Mouse (Mus musculus): ENCODE results near the gene Arhgef18. TPM values are rescaled to one million over a fixed set of nuclear protein-coding genes. Genes with fewer than 3 reads are reported as not detected.

Arhgef18 gene
- total and polyA plus RNA-seq, 2 experiments from 2014 or later, result 3.4 to 12.6 TPM

- Histone ChIP-seq H3K9ac (replicated peaks; ENCODE audit: low read depth, low read length) (no peak overlapping the region), H3K4me1 (ENCODE audit: control insufficient read depth, insufficient read depth) (peaks cover 61% of the 10 kb centered on the region), H3K9me3 (replicated peaks; ENCODE audit: control insufficient read depth, low read length) (no peaks in the 10 kb centered on the region), H3K4me2 (ENCODE audit: low read depth, low read length) (no peak overlapping the region), H3K36me3 (replicated peaks; ENCODE audit: control insufficient read depth, insufficient read depth, low read length) (no peaks in the 10 kb centered on the region), H3K4me3 (ENCODE audit: low read depth, low read length) (no peak overlapping the region), H3K27ac (ENCODE audit: low read depth) (peak overlapping the region; percentile 25; the same call in 1 of the 2 replicates), H3K27me3 (ENCODE audit: control insufficient read depth, insufficient read depth, low read length) (no peaks in the 10 kb centered on the region)
- 75% methylated on average over 4 of the region's 4 CpGs for WGBS
- no peak for DNase-seq (ENCODE audit: low spot score)
- ATAC-seq (ENCODE audit: insufficient read depth, low read depth), result no peak
- TF ChIP-seq CTCF (IDR thresholded peaks at IDR 0.05; ENCODE audit: low read depth) (no peak), EP300 (IDR thresholded peaks at IDR 0.05; ENCODE audit: low read depth) (no peak)
These were observed 22.5 kb downstream of the Arhgef18 start for GRCm38 (mm10) chr8:3415259-3415658.

- Histone ChIP-seq H3K4me1 (ENCODE audit: control insufficient read depth, insufficient read depth) (peaks cover 65% of the 10 kb centered on the region), H3K4me2 (ENCODE audit: low read depth, low read length) (no peak overlapping the region), H3K9ac (replicated peaks; ENCODE audit: low read depth, low read length) (no peak overlapping the region), H3K36me3 (replicated peaks; ENCODE audit: control insufficient read depth, insufficient read depth, low read length) (no peaks in the 10 kb centered on the region), H3K4me3 (ENCODE audit: low read depth, low read length) (no peak overlapping the region), H3K27me3 (ENCODE audit: control insufficient read depth, insufficient read depth, low read length) (no peaks in the 10 kb centered on the region), H3K9me3 (replicated peaks; ENCODE audit: control insufficient read depth, low read length) (no peaks in the 10 kb centered on the region), H3K27ac (ENCODE audit: low read depth) (peak overlapping the region; percentile 25; the same call in 1 of the 2 replicates)
- WGBS, result 79% methylated on average over 6 of the region's 6 CpGs
- DNase-seq (ENCODE audit: low spot score), result no peak
- TF ChIP-seq EP300 (IDR thresholded peaks at IDR 0.05; ENCODE audit: low read depth) (no peak), CTCF (IDR thresholded peaks at IDR 0.05; ENCODE audit: low read depth) (no peak)
- no peak for ATAC-seq (ENCODE audit: insufficient read depth, low read depth)
These were observed 22.9 kb downstream of the Arhgef18 start for GRCm38 (mm10) chr8:3415661-3416060.

- Histone ChIP-seq H3K27me3 (ENCODE audit: control insufficient read depth, insufficient read depth, low read length) (no peaks in the 10 kb centered on the region), H3K4me3 (ENCODE audit: low read depth, low read length) (no peak overlapping the region), H3K9me3 (replicated peaks; ENCODE audit: control insufficient read depth, low read length) (no peaks in the 10 kb centered on the region), H3K27ac (ENCODE audit: low read depth) (no peak overlapping the region), H3K4me2 (ENCODE audit: low read depth, low read length) (no peak overlapping the region), H3K36me3 (replicated peaks; ENCODE audit: control insufficient read depth, insufficient read depth, low read length) (no peaks in the 10 kb centered on the region), H3K4me1 (ENCODE audit: control insufficient read depth, insufficient read depth) (peaks cover 58% of the 10 kb centered on the region), H3K9ac (replicated peaks; ENCODE audit: low read depth, low read length) (no peak overlapping the region)
- ATAC-seq (ENCODE audit: insufficient read depth, low read depth), result no peak
- no peak for DNase-seq (ENCODE audit: low spot score)
- no peak for TF ChIP-seq EP300 (IDR thresholded peaks at IDR 0.05; ENCODE audit: low read depth)
- no peak for TF ChIP-seq CTCF (IDR thresholded peaks at IDR 0.05; ENCODE audit: low read depth)
- WGBS, result 39% methylated on average over 4 of the region's 4 CpGs
These were observed 24.0 kb downstream of the Arhgef18 start for GRCm38 (mm10) chr8:3416846-3417245.

- ATAC-seq (ENCODE audit: insufficient read depth, low read depth) (0 out of 2 replicates have a peak, but pooled peaks have one; percentile 7), DNase-seq (ENCODE audit: low spot score) (no peak)
- WGBS, result 24% methylated on average over 8 of the region's 8 CpGs
- Histone ChIP-seq H3K9ac (replicated peaks; ENCODE audit: low read depth, low read length) (no peak overlapping the region), H3K27ac (ENCODE audit: low read depth) (peak overlapping the region; percentile 66), H3K9me3 (replicated peaks; ENCODE audit: control insufficient read depth, low read length) (no peaks in the 10 kb centered on the region), H3K4me3 (ENCODE audit: low read depth, low read length) (no peak overlapping the region), H3K4me2 (ENCODE audit: low read depth, low read length) (no peak overlapping the region), H3K27me3 (ENCODE audit: control insufficient read depth, insufficient read depth, low read length) (no peaks in the 10 kb centered on the region), H3K4me1 (ENCODE audit: control insufficient read depth, insufficient read depth) (peaks cover 52% of the 10 kb centered on the region), H3K36me3 (replicated peaks; ENCODE audit: control insufficient read depth, insufficient read depth, low read length) (no peaks in the 10 kb centered on the region)
- TF ChIP-seq CTCF (IDR thresholded peaks at IDR 0.05; ENCODE audit: low read depth) (no peak), EP300 (IDR thresholded peaks at IDR 0.05; ENCODE audit: low read depth) (no peak)
These were observed 24.6 kb downstream of the Arhgef18 start for GRCm38 (mm10) chr8:3417455-3417854.

- H3K9ac ChIP-seq (replicated peaks; ENCODE audit: low read depth, low read length), result no peak overlapping the region
- 74% methylated on average over 1 of the region's 1 CpGs for WGBS
- no peaks in the 10 kb centered on the region for H3K9me3 ChIP-seq (replicated peaks; ENCODE audit: control insufficient read depth, low read length)
- peak; percentile 47 for DNase-seq (ENCODE audit: low spot score)
- H3K4me1 ChIP-seq (ENCODE audit: control insufficient read depth, insufficient read depth), result peaks cover 48% of the 10 kb centered on the region
- H3K4me2 ChIP-seq (ENCODE audit: low read depth, low read length), result no peak overlapping the region
- no peaks in the 10 kb centered on the region for H3K27me3 ChIP-seq (ENCODE audit: control insufficient read depth, insufficient read depth, low read length)
- ATAC-seq (ENCODE audit: insufficient read depth, low read depth), result peak; percentile 59; the same call in 1 of the 2 replicates
- TF ChIP-seq CTCF (IDR thresholded peaks at IDR 0.05; ENCODE audit: low read depth) (no peak), EP300 (IDR thresholded peaks at IDR 0.05; ENCODE audit: low read depth) (no peak)
- no peak overlapping the region for H3K4me3 ChIP-seq (ENCODE audit: low read depth, low read length)
- no peaks in the 10 kb centered on the region for H3K36me3 ChIP-seq (replicated peaks; ENCODE audit: control insufficient read depth, insufficient read depth, low read length)
- H3K27ac ChIP-seq (ENCODE audit: low read depth), result peak overlapping the region; percentile 66; the same call in 1 of the 2 replicates
These were observed 25.3 kb downstream of the Arhgef18 start for GRCm38 (mm10) chr8:3418101-3418500.

- WGBS, result 56% methylated on average over 10 of the region's 10 CpGs
- TF ChIP-seq EP300 (IDR thresholded peaks at IDR 0.05; ENCODE audit: low read depth) (no peak), CTCF (IDR thresholded peaks at IDR 0.05; ENCODE audit: low read depth) (no peak)
- peak; percentile 47 for ATAC-seq (ENCODE audit: insufficient read depth, low read depth)
- no peak overlapping the region for H3K4me2 ChIP-seq (ENCODE audit: low read depth, low read length)
- no peaks in the 10 kb centered on the region for H3K36me3 ChIP-seq (replicated peaks; ENCODE audit: control insufficient read depth, insufficient read depth, low read length)
- no peak overlapping the region for H3K9ac ChIP-seq (replicated peaks; ENCODE audit: low read depth, low read length)
- no peak overlapping the region for H3K4me3 ChIP-seq (ENCODE audit: low read depth, low read length)
- H3K9me3 ChIP-seq (replicated peaks; ENCODE audit: control insufficient read depth, low read length), result no peaks in the 10 kb centered on the region
- peak overlapping the region; percentile 26 for H3K27ac ChIP-seq (ENCODE audit: low read depth)
- H3K4me1 ChIP-seq (ENCODE audit: control insufficient read depth, insufficient read depth), result peaks cover 38% of the 10 kb centered on the region
- H3K27me3 ChIP-seq (ENCODE audit: control insufficient read depth, insufficient read depth, low read length), result no peaks in the 10 kb centered on the region
- peak; percentile 16 for DNase-seq (ENCODE audit: low spot score)
These were observed 27.4 kb downstream of the Arhgef18 start for GRCm38 (mm10) chr8:3420105-3420706.

All from heart, postnatal 0 days (tissue).